Mouse (Mus musculus): ENCODE measurements around the gene Slc8a1.

Slc8a1 gene

GRCm38 (mm10) chr17:81669062-81669815, 68.9 kb downstream of the Slc8a1 start:
- peak; percentile 67 for DNase-seq (ENCODE audit: low spot score)

- DNase-seq (ENCODE audit: low spot score): no peak
These were observed 69.7 kb downstream of the Slc8a1 start for GRCm38 (mm10) chr17:81668466-81668865.

DNA sequence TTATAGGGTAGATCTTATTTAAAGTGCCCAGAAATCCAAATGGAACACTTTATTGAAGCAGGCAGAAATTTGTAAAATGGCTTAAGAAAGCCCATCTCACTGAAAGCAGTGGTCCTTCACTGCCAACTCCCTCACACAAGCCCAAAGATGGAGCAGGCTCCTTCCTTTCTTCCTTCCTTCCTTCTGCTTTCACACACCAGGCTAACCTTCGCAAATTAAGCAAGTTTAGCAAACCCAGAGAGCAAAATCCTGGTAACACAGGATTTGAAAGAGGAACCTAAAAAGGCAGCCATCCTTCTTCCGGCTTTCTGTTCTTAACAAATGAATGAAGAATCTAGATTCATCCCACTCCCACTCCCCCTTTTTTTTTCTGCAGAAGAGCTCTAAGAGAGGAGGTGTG, 70.2 kb downstream of the Slc8a1 start:
- no peak for DNase-seq (ENCODE audit: low spot score)

DNA sequence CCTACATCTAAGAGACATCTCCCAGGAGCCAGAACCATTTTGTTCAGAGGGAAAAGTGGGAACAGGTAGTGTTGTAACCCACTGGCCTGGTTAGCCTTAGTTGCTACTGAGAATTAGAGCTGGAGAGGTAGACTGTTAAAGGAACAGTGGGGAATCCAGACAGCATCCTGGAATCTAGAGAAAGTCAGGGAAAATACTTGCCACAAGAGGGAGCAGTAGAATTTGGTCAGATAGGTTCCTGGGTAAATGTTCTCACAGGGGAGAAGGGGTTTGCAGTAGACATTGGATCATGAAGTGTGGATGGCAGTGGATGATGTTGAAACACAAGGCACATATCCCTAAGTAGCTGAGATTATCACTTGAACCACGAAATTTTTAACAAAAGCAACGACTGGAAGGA, 71.6 kb downstream of the Slc8a1 start:
- peak; percentile 50 for DNase-seq (ENCODE audit: low spot score)

DNA sequence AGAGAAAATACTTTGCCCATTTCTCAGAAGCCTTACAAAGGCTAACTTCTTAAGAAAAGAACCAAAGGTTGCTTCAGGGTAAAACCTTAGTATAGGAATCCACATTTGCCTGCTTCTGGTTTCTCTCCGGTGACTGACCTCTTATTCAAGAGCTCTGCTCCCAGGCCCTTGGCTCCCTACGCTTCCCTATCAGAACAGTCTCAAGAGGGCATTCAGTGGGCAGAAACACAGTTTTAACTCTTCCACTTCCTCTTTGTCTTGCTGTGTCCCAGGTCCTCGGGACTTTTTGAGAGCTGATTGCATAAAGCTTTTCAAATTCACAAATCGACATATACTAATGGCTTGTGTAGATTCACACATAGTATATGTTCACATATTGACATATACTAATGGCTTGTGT, 73.3 kb downstream of the Slc8a1 start:
- no peak for DNase-seq (ENCODE audit: low spot score)

DNA sequence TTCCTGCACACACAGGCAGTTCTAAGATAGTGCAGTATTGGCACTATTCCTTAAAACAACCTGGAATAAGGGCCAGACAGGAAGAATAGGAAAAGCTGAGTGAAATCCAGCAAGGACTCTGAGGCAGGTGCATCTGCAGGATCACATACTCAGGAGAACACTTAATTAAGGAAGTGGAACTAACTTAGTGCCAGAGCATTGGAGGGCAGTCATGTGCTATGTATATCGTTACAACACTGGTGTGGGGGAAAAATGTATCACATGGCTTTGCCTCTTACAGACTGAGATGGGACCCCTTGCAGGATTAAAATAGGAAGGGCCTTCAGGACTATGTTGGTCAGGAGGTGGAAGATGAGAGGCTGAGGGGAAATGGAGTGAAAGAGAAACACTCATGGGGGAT, 80.3 kb downstream of the Slc8a1 start:
- DNase-seq (ENCODE audit: low spot score): no peak

GRCm38 (mm10) chr17:81654548-81654947, 83.6 kb downstream of the Slc8a1 start:
- DNase-seq (ENCODE audit: low spot score): no peak

GRCm38 (mm10) chr17:81652958-81653357, 85.2 kb downstream of the Slc8a1 start:
- DNase-seq (ENCODE audit: low spot score): no peak

DNA sequence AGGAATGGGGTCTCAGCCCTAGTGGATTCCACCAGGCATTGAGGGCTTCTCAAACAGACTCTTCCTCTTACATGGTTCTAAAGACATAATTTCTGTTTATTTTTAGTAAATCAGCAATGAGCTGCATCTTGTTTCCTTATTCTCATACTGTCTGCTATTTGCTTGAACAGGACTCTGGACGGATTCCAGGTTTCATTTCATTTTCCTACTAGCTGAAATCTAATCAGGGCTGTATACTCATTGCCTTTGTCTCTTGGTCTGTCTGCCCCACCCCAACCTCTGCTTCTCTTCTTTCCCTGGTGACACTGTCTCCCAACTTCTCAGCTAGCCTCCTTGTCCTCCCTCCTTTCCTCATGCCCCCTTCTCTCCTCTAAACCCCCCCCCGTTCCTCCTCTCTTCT, 101.4 kb downstream of the Slc8a1 start:
- DNase-seq (ENCODE audit: low spot score): no peak

DNA sequence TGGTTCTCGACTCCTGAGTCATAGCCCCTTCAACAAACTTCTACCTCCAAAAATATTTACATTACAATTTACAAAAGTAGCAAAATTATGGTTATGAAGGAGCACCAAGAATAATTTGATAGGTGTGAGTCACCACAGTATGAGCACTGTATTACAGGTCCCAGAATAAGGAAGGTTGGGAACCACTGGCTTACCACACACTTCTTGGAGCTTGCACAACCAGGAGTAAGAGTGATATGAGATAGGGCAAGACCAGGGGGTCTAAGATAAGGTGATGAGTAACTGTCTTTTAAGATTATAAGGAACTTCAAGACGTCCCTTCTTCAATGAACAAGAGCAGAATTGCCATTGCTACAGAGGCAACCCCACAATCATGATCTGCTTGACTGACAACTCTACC, 107.7 kb downstream of the Slc8a1 start:
- DNase-seq (ENCODE audit: low spot score): no peak

DNA sequence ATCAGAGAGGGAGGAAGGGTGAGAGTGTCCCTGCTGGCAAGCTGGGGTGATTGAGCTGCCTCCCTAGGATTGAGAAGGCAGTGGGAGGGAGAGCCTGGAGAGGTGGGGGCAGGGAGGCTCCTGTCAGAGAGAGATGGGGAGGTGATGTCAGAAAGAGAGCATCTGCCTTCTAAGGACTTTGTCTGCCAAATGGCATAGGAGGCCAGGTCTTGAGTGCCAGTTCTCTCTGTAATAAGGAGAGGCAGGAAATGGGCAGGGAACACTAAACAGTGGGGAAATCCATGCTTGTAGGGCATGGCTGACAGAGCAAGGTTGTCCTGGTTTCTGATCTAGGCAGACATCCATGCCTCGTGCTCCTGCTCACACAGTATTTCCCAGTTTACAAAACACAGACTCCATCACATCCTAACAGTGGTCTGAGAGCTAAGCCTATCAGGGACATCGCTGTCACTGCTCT, 117.0 kb downstream of the Slc8a1 start:
- no peak for DNase-seq (ENCODE audit: low spot score)

GRCm38 (mm10) chr17:81618461-81618860, 119.7 kb downstream of the Slc8a1 start:
- DNase-seq (ENCODE audit: low spot score): no peak

DNA sequence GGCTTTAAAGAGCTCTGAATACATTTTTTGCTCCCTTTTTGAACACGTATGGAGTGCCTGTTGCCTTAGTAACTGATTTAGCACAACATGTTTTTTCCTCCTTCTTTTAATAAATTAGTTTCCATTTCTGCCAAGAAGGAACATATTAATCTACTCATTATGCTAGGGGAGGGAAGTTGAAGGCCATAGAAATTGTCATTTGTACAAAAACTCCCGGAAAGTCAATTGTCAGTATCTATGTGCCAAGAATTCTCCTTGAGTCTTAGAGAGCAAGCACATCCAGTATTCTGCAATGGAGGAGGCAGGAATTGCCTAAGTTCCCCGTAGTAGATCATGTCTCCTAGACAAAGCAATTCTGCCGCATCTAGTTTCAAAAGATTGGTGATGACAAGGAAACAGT, 121.9 kb downstream of the Slc8a1 start:
- DNase-seq (ENCODE audit: low spot score): no peak

GRCm38 (mm10) chr17:81615391-81615790, 122.8 kb downstream of the Slc8a1 start:
- no peak for DNase-seq (ENCODE audit: low spot score)

- no peak for DNase-seq (ENCODE audit: low spot score)
These were observed 130.7 kb downstream of the Slc8a1 start for GRCm38 (mm10) chr17:81607515-81607914.

DNA sequence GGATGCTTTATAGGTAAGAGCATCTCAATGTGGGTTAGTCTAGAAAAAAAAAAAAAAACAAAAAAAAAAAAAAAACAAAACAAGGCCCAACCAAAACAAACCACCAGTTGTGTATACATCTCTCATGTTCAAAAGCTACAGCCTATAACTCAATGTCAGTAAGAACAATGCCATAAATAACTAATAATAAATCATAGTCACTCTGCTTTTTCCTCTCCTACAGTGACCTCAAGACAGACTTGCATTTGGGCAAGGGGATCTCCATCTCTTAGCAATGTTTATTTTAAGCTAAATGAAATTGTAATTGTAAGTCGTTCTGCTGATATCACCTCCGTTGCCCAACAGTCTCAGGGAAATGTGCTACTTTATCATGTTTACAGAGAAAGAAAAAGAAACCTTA, 132.1 kb downstream of the Slc8a1 start:
- no peak for DNase-seq (ENCODE audit: low spot score)

DNA sequence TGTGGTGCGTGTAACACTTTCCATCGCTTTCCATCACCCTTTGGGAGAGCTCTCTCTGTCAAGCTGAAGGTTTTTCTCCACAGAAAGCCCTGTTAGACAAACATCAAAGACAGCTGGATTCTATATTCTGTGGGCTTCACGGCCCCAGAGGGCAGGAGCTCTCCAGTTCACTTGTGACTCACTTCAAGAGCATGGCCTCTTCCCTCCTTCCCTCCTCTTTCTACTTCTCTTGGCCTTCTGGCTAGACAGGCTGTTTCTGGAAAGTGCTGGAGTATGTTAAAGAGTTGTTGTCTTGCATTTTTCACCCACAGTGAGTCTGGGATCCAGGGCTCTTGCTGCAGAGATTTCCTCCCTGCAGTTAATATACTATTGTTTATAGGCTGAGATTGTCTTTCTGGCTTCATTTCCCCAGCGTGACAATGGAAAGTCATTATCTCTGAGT, 132.9 kb downstream of the Slc8a1 start:
- no peak for DNase-seq (ENCODE audit: low spot score)

GRCm38 (mm10) chr17:81599072-81599471, 139.1 kb downstream of the Slc8a1 start:
- no peak for DNase-seq (ENCODE audit: low spot score)

GRCm38 (mm10) chr17:81589791-81590190, 148.4 kb downstream of the Slc8a1 start:
- DNase-seq (ENCODE audit: low spot score): no peak

DNA sequence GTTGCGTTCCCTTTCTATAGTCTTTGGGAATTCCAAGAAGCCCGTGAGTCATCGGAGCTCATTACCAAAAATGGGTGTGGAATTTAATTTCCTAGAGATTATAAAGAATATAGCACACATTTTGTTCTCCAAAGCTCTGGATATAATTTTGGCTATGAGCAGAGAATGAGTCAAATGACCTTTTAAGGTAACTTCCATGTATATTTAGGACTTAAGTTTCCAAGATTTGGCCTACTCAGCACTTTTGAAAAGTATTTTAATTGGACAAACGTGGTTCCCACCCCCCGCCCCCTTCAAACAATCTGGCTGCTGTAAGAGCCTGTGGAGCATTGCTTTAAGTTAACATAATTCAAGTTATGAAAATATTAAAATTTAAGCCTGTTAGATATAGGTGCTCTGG, 151.4 kb downstream of the Slc8a1 start:
- no peak for DNase-seq (ENCODE audit: low spot score)

GRCm38 (mm10) chr17:81579728-81580425, 158.3 kb downstream of the Slc8a1 start:
- DNase-seq (ENCODE audit: low spot score): peak; percentile 9

DNA sequence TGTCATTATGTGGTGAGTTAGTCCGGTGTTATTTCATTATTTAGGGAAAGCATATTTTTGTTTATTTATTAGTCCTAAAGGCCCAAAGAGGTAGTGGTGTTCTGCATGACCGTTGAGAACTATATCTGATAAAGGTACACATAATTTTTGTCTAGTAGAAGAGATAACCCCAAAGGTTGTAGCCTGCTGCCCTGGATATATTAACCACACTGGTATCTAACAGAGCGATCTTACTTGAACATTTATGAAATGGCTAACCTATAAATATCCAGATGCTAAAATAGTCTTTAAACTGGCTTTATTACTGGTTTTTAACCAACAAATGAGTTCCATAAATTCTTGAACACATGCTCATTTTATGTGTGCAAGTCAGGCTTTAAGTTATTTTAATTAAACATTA, 161.3 kb downstream of the Slc8a1 start:
- DNase-seq (ENCODE audit: low spot score): no peak

- no peak for DNase-seq (ENCODE audit: low spot score)
These were observed 172.4 kb downstream of the Slc8a1 start for GRCm38 (mm10) chr17:81565634-81566372.
